Mouse (Mus musculus) layer of hippocampus, adult 11-12 months (tissue): Measurements from ENCODE around the gene Nlgn1.
A peak's percentile ranks its signal among the peaks of the same experiment; 100 is the strongest.

Source experiments
- DNase-seq: peaks from one replicate; pipeline ENCODE4 v3.0.0; 2022; ENCODE audit warnings: low spot score

The Nlgn1 gene

DNA sequence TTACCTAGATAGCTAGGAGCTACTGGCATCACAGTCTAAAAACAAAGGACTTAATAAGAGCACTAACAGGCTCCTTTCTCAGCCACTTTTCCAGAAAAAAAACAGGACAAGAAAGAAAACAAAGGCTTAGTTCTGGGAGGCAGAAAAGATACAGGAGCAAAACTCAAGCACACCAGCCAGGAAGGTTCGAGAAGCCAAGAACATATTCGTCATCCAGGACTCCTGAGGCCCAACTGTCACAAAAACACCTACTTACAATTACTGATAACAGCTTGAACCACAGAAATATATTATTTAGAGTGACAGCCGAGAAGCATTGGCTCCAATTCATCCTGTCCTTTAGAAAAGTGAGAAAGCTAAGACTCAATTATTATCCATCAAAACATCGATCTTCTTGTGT, 281.5 kb downstream of the Nlgn1 start:
- peak; percentile 16 for DNase-seq

DNA sequence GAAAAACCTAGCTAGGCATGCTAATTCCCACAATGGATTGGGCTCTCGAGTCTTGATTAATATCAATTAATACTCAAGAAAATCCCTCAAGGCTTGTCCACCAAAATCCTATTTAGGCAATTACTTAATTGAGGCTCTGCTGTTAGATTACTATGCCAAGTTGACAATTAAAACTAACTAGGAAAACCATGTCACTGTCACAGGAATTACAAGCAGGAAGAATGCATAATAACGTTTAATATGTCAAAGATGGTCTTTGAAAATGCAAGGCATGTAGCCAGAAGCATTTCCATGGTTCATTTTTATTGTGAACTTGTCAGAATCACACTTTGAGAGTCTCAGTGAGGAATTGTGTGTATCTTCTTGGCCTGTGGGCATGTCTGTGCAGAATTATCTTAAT, 289.3 kb downstream of the Nlgn1 start:
- no peak for DNase-seq

DNA sequence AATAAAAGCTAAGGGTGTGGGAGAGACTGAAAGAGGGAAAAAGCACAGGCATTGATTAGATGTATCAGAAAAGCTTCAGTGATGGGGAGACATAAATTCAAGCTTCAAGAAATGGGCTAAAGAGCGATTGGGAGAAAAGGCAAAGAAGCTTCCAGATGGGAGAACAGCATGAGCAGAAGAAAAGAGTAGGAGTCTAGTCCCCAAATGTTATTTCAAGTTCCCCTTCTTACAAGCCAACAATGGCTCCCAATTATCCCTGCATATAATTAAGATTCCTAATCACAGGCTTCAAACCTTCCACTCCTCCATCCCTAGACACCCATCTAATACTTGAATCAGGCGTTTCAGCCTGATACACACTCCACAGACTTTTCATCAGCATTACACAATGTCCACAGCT, 292.6 kb downstream of the Nlgn1 start:
- peak; percentile 19 for DNase-seq

DNA sequence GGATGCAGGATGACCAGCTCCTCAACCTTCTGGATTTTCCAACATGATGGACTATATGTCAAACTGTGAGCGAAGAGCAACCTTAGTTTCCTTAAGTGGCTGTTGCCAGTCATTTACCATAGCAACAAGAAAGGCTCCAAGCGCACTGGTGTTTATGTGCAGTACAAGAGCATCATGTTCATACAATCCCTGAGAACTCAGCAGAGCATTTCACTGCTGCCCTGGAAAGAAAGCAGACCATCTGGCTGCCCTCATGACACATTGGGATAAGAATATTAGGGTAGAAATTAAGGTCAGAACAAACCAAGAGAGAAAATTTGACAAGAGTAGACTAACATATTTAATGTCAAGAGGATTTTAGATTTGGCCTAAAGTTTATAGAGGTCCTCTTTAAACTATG, 306.2 kb downstream of the Nlgn1 start:
- DNase-seq = no peak

DNA sequence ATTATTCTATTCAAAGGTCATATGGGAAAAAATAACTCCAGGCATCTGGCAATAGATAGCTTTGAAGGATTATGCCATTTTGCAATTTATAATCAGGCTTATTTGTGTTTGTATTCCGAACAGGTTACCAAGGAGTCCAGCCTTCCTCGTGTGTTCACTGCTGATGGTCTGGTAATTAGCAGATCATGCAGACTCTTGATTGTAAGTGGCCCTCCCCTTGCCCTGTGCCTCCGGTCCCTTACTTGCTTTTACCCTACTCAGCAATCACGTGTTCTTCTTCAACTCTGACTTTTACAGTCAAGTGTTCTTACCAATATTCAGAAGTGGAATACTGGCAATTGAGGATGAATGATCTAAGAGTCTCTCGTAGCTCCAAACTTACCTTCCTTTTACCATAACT, 309.0 kb downstream of the Nlgn1 start:
- DNase-seq = no peak

DNA sequence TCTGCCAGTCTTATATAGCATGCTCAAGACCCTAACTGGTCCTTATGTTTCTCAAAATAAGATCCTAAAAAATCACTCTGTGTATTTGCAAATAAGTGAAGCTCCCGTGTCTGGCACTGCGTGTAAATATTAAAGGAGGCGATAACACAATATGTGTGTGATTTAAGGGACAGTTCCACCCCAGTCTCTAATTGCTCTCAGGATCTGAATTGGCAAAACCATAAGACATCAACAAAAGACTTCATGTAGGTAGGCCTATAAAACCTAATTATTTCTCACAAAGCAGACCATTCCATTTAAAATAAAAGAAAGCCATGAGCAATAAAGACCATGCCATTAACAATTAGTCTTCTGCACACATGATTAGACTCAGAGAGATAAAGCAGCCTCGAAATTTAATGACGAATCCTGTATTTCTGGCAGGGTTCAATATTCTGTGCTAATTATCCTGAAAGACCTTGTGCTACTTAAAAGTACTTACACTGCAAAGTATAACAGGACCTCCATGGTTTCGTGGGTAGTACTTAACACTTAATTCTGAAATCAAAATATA, 310.6 kb downstream of the Nlgn1 start:
- DNase-seq = no peak

DNA sequence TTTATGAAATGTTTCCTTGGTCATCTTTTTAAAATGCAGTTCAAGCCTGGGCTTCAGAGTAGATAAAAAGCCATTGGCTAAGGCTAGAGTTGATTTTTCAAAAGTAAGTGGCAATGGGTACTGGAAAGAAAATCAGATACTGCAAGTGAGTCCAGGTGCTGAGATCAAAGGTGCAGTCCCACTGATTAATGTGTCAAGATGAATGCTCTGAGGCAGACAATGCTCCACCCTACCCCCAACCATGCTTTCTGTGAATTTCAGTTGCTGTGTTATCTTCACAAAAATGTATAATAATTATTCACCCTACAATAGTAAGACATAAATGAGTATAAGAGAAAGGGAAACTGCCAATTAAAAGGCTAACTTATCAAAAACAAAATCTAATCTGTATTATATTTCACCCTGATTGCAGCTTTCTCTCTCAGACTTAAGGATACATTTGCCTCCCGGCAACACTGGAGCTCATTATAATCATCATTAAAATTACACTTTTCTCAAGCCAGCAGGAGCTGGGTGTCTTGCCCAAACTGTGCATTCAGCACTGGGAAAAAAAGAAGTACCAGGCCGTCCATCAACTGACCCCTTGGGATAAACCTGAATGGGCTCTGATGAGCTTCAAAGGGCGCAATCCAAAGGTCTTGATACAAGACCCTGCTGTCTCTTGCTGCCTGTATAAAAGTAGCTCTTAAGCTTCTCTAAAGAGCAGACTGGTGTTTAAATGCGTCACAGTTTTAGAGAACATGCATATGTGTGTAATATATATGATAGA, 320.8 kb downstream of the Nlgn1 start:
- DNase-seq = no peak

DNA sequence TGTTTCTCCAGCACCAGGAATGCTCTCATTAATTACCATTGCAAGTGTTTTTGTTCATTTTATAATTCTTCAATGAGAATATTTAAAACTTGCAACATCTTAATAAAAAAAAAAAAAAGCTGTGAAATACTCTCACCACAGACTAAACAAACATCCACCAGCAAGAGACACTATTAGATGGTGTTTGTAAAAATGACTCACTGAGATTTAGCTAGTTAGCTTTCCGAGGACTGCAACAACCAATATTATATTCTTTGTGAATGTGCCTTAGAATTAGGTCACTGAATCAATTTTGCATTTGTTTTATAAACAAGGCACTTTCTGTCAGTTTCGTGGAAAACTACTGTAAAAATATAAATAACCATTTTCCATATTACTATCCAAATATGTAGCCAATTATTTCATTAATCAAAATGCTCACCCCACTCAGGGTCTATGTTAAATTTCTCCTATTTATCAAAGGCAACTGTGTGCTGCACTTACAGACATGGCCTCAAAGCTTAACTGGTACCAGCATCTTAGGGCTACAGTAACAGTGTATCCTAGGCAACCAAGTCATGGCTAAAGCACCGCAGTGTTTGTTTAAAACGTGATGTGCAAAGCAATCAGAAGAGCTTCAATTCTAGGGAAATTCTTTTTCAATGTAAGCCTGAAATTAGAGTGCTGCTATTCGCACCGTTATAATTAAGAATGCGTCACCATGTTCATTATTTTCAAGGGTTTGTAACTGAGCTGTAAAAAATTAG, 329.2 kb downstream of the Nlgn1 start:
- DNase-seq = no peak

DNA sequence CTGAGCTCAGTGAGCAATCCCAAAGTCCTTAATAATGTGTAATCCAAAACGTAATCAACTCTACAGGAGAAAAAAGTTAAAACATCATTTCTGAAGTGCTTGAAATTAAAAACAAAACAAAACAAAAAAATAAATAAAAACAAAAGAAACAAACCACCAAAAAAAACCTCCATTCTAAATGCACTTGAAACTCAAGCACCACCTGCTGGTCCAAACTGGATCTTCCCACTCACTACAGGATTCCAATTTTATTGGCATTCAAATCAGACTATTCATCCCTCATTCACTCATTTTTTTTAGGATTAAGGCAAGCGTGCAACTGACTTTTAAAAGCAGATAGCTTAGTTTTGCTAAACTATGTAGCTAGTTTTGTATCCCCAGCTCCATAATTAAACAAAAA, 329.9 kb downstream of the Nlgn1 start:
- DNase-seq = peak; percentile 56

DNA sequence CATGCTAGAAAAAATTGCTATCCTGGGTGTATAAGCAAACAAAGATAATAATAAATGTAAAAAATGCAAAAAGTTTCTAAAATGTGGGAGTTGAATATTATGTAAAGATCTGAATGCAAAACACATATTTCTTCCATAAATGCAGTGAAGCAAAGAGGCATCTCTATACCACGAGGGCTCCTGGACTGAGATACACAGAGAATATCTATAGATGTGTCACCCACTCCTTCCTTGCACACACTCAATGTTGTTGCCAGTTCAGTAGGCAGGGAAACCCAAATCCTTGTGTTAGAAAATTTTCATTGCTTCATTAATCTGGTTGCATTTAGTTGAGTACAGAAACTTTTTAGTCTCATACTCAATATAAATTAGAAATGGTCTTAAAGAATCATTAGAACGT, 364.7 kb downstream of the Nlgn1 start:
- no peak for DNase-seq

DNA sequence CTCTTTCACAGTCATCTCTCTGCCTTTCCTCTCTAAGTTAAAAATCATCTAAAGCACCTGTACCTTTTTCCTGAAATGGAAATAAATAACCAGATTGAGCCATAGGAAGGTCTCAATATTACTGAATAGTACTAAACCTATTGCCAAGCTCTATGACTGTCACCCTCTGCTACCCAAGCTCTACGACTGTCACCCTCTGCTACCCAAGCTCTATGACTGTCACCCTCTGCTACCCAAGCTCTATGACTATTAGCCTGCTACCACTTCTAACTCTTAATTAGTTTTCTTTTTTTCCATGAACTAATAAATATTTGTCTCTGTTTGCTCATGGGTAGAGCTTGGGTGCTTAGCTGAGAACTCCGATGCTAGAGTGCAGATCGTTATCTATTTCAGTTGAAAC, 368.0 kb downstream of the Nlgn1 start:
- no peak for DNase-seq

DNA sequence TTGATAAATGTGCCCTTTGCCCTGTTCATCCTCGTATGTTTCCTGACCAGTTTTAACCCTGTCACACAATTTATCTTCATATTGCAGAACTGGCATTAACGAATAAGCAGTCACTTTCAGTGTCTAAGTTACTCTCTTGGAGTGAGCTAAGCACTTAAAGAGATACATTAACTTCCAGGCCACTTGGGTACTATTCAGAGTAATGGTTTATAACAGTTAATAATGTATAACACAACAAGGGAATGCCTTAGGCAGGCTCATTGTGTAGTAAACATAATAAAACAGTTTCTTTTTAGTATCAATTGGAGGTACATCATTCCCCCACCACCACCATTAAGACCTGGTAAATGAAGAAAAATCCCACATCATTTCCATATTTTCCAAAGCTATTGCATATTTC, 368.7 kb downstream of the Nlgn1 start:
- no peak for DNase-seq

DNA sequence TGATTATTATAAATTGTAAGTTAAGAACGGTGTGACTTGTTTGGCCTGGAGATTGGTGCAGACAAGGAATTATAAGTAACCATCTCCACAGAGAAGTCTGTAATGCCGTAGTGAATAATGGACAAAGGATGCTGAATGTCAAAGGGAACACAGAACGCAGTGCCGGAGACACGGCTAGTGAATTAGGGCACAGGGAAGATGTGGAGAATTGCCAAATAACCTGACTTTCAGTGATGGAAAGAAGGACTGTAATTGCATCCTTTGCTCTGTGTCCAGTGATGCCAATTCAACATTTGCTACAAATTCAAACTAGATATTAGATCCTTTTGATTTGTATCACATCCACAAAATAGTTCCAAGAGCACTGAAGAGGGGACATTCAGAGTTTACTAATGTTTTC, 415.7 kb downstream of the Nlgn1 start:
- no peak for DNase-seq

DNA sequence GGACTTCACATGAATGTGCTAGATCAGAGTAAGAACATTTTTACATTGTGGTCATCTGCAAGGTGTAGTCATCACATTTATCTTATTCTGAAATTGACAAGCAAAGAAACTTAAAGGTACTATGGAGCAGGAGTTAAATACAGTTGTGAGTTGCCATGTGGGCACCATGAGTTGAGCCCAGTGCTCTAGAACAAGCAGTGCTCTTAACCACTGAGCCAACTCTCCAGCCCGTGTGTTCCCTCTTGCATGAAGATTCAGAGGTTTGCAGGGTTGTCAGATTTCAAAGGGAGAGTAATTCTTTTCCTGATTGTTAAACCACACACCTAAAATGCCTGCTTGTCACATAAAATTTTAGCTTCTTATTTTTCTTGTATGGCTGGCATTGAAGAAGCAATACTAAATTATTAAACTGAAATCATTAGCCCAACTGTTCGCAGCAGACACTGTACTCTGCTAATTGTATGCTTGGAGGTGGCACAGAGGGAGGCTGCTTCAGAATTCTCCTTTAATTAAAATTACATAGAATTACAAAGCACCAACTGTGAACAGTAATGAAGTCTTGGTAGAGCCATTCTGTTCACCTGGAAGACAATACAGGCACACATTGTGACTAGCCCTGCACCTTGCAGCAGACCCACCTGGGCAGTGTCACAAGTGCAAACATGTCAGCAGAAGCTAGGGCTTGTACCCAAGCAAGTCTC, 417.7 kb downstream of the Nlgn1 start:
- no peak for DNase-seq

DNA sequence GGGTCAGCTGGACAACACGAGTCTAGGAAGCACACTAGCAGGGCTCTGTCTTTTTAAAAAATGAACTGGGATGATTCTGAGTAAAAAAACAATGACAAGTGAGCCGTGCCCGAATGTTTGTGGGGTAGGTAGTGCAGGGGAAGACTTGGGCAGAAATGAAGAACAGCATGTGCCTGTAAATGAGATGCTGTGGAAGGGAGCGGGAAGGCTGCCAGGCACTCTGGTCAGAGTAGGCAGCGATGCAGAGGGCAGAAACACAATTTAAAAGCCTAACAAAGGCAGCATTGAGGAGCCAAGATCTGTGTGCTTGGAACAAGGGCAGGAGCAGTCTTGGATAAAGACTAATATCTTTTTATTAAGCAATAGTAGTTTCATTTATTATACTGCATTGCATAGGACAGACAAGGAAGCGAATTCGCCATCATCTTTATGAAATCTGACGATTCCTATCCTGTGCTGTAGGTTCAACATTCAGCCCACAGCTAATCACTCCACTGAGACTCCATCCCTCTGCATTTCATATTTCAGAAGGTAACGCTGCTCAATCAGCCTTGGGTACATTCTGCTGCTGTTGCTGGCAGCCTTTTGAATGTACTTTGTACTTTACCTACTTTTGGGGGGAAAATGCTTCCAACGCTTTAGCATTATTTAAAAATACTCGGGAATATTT, 429.0 kb downstream of the Nlgn1 start:
- peak; percentile 86 for DNase-seq

DNA sequence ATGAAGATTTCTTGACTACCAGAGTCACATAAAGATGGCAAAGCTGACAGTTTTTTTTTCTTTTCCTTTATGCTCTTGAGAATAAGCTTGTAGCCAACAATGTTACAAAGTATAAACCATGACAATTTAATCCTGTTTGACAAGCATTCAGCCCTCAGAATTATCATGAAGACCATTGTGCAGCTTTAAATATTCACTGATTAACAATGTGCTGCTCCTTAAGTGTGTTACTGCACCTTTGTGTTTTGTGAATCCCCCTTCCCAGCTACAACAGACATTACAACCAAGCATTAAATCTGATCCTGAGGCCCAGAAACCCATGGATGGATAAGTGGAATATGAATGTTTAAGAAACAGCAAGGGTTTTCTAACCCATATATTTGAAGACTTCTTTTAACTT, 434.8 kb downstream of the Nlgn1 start:
- DNase-seq = no peak

DNA sequence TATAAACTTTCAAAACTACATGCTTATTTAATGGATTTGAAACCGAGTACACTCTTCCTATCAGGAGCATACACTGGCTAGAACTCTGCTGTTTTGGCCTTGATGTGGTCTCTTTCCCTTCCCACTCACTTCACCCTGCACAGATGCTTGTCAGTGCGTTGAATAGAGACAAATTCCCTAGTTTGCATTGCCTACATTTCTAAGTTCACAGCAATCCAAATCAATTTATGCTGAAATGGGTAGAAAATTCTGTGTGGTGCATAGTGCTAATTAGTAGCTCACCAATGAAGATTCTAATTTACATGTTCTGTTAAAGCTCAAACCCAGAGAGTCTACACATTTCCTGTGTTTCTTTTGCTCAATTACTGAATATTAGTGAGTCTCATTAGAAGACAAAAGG, 447.5 kb downstream of the Nlgn1 start:
- DNase-seq = no peak

DNA sequence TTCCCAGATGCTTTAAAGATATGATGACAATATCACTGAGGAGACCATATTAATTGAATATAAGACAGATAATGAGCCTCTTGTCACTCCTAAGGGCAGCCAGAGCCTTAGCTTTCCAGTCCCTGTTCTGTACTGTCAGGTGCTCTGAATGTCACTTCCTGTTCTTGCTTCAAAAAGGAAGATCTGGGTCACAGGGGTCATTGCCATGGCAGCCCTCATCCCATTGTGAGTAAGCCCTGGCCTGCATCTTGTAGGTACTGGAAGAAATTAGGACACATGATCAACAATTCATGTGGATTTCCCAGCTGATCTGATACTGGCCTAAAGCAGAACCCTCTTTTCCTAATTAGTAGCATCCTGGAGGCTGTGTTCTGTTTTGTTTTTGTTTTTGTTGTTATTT, 463.1 kb downstream of the Nlgn1 start:
- DNase-seq = no peak

DNA sequence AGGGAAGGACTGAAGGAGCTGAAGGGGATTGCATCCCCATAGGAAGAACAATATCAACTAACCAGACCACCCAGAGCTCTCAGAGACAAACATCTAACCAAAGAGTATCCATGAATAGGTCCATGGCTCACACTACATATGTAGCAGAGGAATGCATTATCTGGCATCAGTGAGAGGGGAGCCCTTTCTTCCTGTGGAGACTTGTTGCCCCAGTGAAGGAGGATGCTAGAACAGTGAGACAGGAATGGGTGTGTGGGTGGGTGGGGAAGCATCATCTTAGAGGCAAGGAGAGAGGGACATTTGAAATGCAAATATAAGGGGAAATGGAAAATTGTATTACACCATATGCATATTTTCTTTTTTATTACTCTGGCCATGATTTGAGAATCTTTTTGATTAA, 473.9 kb downstream of the Nlgn1 start:
- DNase-seq = no peak

DNA sequence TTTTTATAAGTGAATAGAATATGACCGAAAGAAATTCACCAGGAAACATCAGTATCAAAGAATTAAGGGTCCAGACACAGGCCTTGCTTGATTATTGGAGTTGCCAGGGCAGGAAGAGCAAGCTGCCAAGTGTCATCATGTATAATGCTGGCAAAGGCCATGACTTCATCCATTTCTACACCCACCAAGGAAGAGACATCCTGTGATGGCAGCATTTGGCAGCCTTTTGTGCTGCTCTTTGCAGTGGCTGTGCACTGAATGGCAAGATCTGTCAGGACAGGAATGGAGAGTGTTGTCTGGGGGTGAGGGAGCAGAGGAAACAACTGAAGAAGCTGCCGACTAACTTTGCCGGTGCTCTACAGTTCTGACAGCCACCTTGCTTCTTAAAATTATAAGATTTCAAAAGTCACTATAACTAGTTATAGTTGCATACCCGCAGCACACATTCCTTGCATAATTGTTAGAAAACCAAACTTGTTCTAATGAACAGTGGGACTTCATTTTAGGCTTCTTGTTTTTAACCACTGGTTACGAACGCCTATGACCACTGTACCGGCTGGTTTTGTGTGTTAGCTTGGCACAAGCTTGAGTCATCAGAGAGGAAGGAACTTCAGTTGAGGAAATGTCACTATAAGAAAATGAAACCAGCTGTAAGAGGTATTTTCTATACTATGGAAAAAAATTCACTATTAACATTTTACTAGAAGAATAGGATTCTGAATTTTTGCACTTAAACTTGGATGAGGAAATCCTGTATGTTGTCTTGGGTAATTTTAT, 487.4 kb downstream of the Nlgn1 start:
- no peak for DNase-seq

DNA sequence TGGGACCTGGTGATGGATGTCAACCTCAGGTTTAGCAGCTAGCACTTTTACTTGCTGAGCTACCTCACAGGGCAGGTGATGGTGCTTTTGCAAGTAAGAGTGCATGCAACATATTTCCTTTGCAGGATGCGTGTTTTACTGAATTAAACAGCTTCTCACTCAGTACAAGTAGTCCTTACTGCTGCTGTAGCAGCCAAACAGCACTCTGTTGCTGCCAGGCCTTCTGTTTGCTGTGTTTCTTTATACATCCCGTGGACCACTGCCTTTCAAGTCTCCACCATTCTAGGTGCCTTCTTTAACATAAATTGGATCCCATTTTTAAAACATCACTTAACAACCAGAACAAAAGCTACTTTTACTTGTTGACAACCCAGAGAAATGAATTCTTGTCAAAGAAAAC, 502.0 kb downstream of the Nlgn1 start:
- DNase-seq = peak; percentile 20

DNA sequence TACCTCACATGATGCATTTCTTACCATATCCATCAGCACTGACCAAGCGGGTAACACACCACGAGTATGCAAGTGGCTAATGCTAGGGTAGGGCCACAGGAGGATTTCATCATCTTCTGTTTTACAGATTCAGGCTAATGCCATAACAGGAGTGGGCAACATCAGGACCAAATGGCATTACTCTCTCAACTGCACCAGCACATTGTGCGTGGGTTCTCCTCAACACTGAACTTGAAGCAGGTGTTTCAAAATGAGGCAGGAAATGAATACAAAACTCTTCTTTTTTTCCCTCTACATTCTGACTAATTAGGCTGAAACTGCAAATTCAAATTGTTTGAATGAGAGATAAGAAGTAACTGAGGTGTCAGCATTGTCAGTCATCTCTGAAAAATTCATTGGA, 518.9 kb downstream of the Nlgn1 start:
- peak; percentile 19 for DNase-seq
